Mouse (Mus musculus): ENCODE data around the gene Srf. TPM values are rescaled to one million over a fixed set of nuclear protein-coding genes. Genes with fewer than 3 reads are reported as not detected.

The Srf gene
- polyA plus RNA-seq, 1 experiment from 2014 or later: 1.9 TPM

GRCm38 (mm10) chr17:46521963-46522668 is 33.9 kb downstream of the Srf start:
- Histone ChIP-seq H3K27ac (ENCODE audit: low read depth) (no peak overlapping the region), H3K9ac (replicated peaks) (no peak overlapping the region), H3K9me3 (ENCODE audit: low read length) (no peaks in the 10 kb centered on the region), H3K4me3 (ENCODE audit: low read depth, low read length) (no peak overlapping the region), H3K4me1 (ENCODE audit: insufficient read depth) (no peaks in the 10 kb centered on the region), H3K27me3 (ENCODE audit: insufficient read depth, low read length) (0 out of 2 replicates have a peak, but pooled peaks cover 4% of the 10 kb centered on the region), H3K36me3 (replicated peaks; ENCODE audit: insufficient read depth, low read length) (no peaks in the 10 kb centered on the region), H3K4me2 (ENCODE audit: low read depth, low read length) (no peak overlapping the region)
- no peak for ATAC-seq
- 53% methylated on average over 24 of the region's 24 CpGs for WGBS (ENCODE audit: insufficient replicate concordance)
- no peak for TF ChIP-seq CTCF (IDR thresholded peaks at IDR 0.05; ENCODE audit: low read depth)
- no peak for TF ChIP-seq EP300 (IDR thresholded peaks at IDR 0.05; ENCODE audit: low read depth)
- no peak for DNase-seq

GRCm38 (mm10) chr17:46521174-46521573 is 34.8 kb downstream of the Srf start:
- Histone ChIP-seq H3K9ac (replicated peaks) (no peak overlapping the region), H3K4me1 (ENCODE audit: insufficient read depth) (no peaks in the 10 kb centered on the region), H3K9me3 (ENCODE audit: low read length) (no peaks in the 10 kb centered on the region), H3K4me3 (ENCODE audit: low read depth, low read length) (no peak overlapping the region), H3K4me2 (ENCODE audit: low read depth, low read length) (peak overlapping the region; percentile 49), H3K36me3 (replicated peaks; ENCODE audit: insufficient read depth, low read length) (no peaks in the 10 kb centered on the region), H3K27ac (ENCODE audit: low read depth) (no peak overlapping the region), H3K27me3 (ENCODE audit: insufficient read depth, low read length) (0 out of 2 replicates have a peak, but pooled peaks cover 4% of the 10 kb centered on the region)
- TF ChIP-seq CTCF (IDR thresholded peaks at IDR 0.05; ENCODE audit: low read depth): no peak
- TF ChIP-seq EP300 (IDR thresholded peaks at IDR 0.05; ENCODE audit: low read depth): no peak
- ATAC-seq: no peak
- 68% methylated on average over 9 of the region's 9 CpGs for WGBS (ENCODE audit: insufficient replicate concordance)
- no peak for DNase-seq

- H3K9ac ChIP-seq (replicated peaks): no peak overlapping the region
- no peaks in the 10 kb centered on the region for H3K4me1 ChIP-seq (ENCODE audit: insufficient read depth)
- DNase-seq (no peak), ATAC-seq (no peak)
- H3K27me3 ChIP-seq (ENCODE audit: insufficient read depth, low read length): 0 out of 2 replicates have a peak, but pooled peaks cover 4% of the 10 kb centered on the region
- no peak for TF ChIP-seq CTCF (IDR thresholded peaks at IDR 0.05; ENCODE audit: low read depth)
- no peak for TF ChIP-seq EP300 (IDR thresholded peaks at IDR 0.05; ENCODE audit: low read depth)
- no peaks in the 10 kb centered on the region for H3K36me3 ChIP-seq (replicated peaks; ENCODE audit: insufficient read depth, low read length)
- no peak overlapping the region for H3K27ac ChIP-seq (ENCODE audit: low read depth)
- peak overlapping the region; percentile 49 for H3K4me2 ChIP-seq (ENCODE audit: low read depth, low read length)
- H3K4me3 ChIP-seq (ENCODE audit: low read depth, low read length): 0 out of 2 replicates have a peak overlapping the region, but pooled peaks have one; percentile 1
- WGBS (ENCODE audit: insufficient replicate concordance): 21% methylated on average over 25 of the region's 25 CpGs
- no peaks in the 10 kb centered on the region for H3K9me3 ChIP-seq (ENCODE audit: low read length)
Measured at GRCm38 (mm10) chr17:46520385-46520979, 35.5 kb downstream of the Srf start.

- no peak overlapping the region for H3K4me3 ChIP-seq (ENCODE audit: low read depth, low read length)
Measured at GRCm38 (mm10) chr17:46519971-46520370, 36.0 kb downstream of the Srf start.

GRCm38 (mm10) chr17:46513329-46513728 is 42.6 kb downstream of the Srf start:
- H3K4me2 ChIP-seq (ENCODE audit: low read depth, low read length): no peak overlapping the region
- H3K27ac ChIP-seq (ENCODE audit: low read depth): no peak overlapping the region
- no peak overlapping the region for H3K4me3 ChIP-seq (ENCODE audit: low read depth, low read length)
- peak; percentile 40; the same call in 1 of the 2 replicates for ATAC-seq
- 54% methylated on average over 2 of the region's 2 CpGs for WGBS (ENCODE audit: insufficient replicate concordance)
- no peak overlapping the region for H3K9ac ChIP-seq (replicated peaks)
- no peak for DNase-seq
- TF ChIP-seq EP300 (IDR thresholded peaks at IDR 0.05; ENCODE audit: low read depth) (no peak), CTCF (IDR thresholded peaks at IDR 0.05; ENCODE audit: low read depth) (no peak)
- no peaks in the 10 kb centered on the region for H3K9me3 ChIP-seq (ENCODE audit: low read length)
- no peaks in the 10 kb centered on the region for H3K27me3 ChIP-seq (ENCODE audit: insufficient read depth, low read length)
- H3K4me1 ChIP-seq (ENCODE audit: insufficient read depth): no peaks in the 10 kb centered on the region
- no peaks in the 10 kb centered on the region for H3K36me3 ChIP-seq (replicated peaks; ENCODE audit: insufficient read depth, low read length)

More at GRCm38 (mm10) chr17:46519971-46520370, 36.0 kb downstream of the Srf start:
- no peak overlapping the region for H3K27ac ChIP-seq (ENCODE audit: low read depth)
- H3K9ac ChIP-seq (replicated peaks): no peak overlapping the region
- TF ChIP-seq EP300 (IDR thresholded peaks at IDR 0.05; ENCODE audit: low read depth): no peak
- no peak for TF ChIP-seq CTCF (IDR thresholded peaks at IDR 0.05; ENCODE audit: low read depth)
- H3K36me3 ChIP-seq (replicated peaks; ENCODE audit: insufficient read depth, low read length): no peaks in the 10 kb centered on the region
- H3K9me3 ChIP-seq (ENCODE audit: low read length): no peaks in the 10 kb centered on the region
- H3K4me2 ChIP-seq (ENCODE audit: low read depth, low read length): peak overlapping the region; percentile 49; the same call in 1 of the 2 replicates
- 51% methylated on average over 10 of the region's 10 CpGs for WGBS (ENCODE audit: insufficient replicate concordance)
- no peaks in the 10 kb centered on the region for H3K4me1 ChIP-seq (ENCODE audit: insufficient read depth)
- ATAC-seq (no peak), DNase-seq (no peak)
- H3K27me3 ChIP-seq (ENCODE audit: insufficient read depth, low read length): 0 out of 2 replicates have a peak, but pooled peaks cover 4% of the 10 kb centered on the region

- no peak for ATAC-seq
- H3K9me3 ChIP-seq (ENCODE audit: low read length): no peaks in the 10 kb centered on the region
- no peak for DNase-seq
- TF ChIP-seq CTCF (IDR thresholded peaks at IDR 0.05; ENCODE audit: low read depth): peak; percentile 63
- no peak for TF ChIP-seq EP300 (IDR thresholded peaks at IDR 0.05; ENCODE audit: low read depth)
- H3K4me1 ChIP-seq (ENCODE audit: insufficient read depth): no peaks in the 10 kb centered on the region
- 55% methylated on average over 10 of the region's 11 CpGs for WGBS (ENCODE audit: insufficient replicate concordance)
- no peaks in the 10 kb centered on the region for H3K36me3 ChIP-seq (replicated peaks; ENCODE audit: insufficient read depth, low read length)
- H3K27ac ChIP-seq (ENCODE audit: low read depth): no peak overlapping the region
- H3K4me2 ChIP-seq (ENCODE audit: low read depth, low read length): no peak overlapping the region
- no peaks in the 10 kb centered on the region for H3K27me3 ChIP-seq (ENCODE audit: insufficient read depth, low read length)
- H3K9ac ChIP-seq (replicated peaks): no peak overlapping the region
- H3K4me3 ChIP-seq (ENCODE audit: low read depth, low read length): no peak overlapping the region
Measured at GRCm38 (mm10) chr17:46511059-46511710, 44.8 kb downstream of the Srf start.

Measured in liver, postnatal 0 days (tissue).